Mouse (Mus musculus): ENCODE data around the gene Gm5447. TPM values are rescaled to one million over a fixed set of nuclear protein-coding genes. Genes with fewer than 3 reads are reported as not detected.
A peak's percentile ranks its signal among the peaks of the same experiment; 100 is the strongest.

Gene Gm5447
- total RNA-seq, 2 experiments from 2014 or later = not detected

DNA sequence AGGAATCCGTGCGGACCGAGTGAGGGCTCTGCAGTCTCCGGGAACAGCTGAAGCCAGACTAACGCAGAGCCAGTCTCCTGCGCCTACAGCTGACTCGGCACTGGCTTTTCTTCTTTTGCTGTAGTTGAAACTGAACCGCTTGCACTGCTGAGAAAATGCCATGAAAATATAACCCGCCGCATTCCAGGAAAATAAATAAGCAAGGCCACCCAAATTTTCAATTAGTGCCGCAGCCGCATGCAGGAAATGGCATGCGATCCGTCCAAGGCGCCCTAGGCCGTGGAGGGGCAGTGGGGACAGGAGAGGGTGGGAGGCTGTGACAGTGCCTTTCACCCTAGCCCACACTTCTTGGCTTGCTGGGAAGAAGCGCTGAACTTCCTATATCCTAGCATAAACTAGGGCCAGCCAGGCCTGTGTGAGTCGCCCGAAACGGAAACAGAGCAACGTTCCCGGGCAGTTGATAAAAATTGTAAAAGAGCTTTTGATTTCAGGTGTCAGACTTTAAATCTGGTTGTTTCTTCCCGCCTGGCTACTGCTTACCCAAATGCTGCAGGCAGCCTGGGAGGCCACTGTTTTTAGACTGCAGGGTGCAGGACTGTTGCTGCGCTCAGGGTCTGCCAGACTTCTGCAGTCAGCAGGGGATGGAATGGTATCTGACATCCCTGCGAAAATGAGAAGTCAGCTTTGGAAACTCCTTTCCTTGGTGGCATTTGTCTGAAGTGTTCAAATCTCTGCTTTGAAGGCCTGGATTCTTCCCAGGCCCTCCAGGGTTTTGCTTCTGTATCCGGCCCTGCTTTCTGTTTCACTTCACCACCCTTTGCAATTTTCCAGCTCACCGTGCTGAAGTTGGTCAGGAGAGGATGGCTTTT, 11.8 kb downstream of the Gm5447 start:
- DNase-seq (ENCODE audit: low spot score in 2 of 2) = peak; percentile 41

DNA sequence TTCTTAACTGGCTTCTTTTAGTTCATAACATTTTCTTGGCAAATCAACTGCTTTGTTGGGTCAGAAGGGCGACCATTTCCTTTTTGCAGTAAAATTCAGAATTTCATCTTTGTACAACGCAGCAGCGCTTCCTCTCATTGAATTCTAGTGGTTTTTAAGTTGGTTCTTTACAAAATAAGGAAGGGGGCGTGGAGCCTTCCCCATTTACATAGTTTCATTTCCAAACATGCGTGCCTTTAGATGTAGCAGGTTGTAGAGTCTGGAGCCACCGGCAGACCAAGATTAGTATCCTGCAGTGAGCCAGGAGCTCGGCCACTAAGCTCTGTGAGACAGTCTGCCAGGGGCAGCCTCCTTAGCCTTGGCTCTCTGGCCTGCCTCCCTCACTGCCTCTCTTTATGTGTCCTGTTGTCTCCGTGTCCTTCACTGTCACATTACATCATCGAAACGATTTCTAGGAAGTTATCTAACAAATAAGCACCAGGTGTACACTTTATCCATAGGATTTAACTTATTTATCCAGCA, 13.0 kb downstream of the Gm5447 start:
- no peak for DNase-seq (ENCODE audit: low spot score in 2 of 2)

- DNase-seq (ENCODE audit: low spot score in 2 of 2) = no peak
Measured at GRCm38 (mm10) chr13:30987686-30988085, 13.7 kb downstream of the Gm5447 start.

- DNase-seq (ENCODE audit: low spot score in 2 of 2) = no peak
Measured at GRCm38 (mm10) chr13:30989710-30990109, 15.7 kb downstream of the Gm5447 start.

DNA sequence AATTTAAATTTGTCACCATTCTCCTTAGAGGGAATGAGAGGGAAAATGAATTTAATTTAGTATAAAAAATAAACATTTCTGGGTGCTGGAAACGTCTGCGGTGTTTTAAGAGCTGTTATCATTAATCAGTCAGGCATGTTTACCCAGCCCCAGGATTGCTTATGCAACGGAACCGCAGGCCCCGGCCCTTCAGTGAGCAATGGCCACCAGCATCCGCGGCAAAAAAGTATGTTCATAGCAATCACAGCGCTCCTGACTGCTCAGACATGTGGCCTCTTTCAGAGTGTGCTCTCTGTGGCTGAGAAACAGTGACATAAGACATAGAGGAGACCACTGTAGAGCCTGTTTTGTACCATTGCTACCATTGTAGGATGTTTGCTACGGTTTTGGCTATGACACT, 16.2 kb downstream of the Gm5447 start:
- DNase-seq (ENCODE audit: low spot score in 2 of 2) = no peak

- peak in 1 of 2 experiments; percentile 31 for DNase-seq (ENCODE audit: low spot score in 2 of 2)
Measured at GRCm38 (mm10) chr13:30993819-30994218, 19.8 kb downstream of the Gm5447 start.

- DNase-seq (ENCODE audit: low spot score in 2 of 2) = no peak
Measured at GRCm38 (mm10) chr13:30994249-30994858, 20.4 kb downstream of the Gm5447 start.

DNA sequence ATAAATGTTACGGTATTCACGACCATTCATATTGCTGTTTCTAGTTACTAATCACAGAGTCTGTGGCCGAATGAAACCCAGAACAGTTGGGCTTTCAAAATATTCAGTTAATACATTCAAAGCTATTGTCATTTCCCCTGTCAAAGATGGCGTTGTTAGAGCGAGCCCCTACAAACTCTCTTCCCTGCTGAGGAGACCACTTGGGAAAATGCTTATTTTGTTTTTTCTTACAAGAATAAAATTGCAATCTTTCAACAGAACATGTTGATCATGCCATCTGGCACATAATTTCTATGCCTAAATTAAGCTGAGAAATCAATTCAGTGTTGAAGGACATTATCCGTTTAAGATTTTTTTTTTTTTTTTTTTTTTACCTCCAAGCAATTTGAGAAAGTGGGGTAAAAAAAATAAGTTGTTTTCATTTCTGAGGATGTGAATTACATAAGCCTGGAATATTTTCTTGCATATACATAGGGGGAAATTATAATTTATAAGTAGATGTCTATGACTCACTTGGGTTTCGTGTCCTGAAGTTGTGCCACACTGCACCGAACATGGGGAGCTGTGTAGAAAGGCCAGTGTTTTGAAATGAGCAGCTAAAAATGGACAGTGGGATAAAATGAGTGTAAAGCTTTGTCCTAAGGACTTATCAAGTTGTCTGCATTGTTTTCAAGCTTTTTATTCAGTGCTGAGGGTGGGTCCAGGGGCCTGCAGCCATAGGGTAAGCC, 23.7 kb downstream of the Gm5447 start:
- no peak for DNase-seq (ENCODE audit: low spot score in 2 of 2)

GRCm38 (mm10) chr13:30999799-31000198, 25.8 kb downstream of the Gm5447 start:
- DNase-seq (ENCODE audit: low spot score in 2 of 2) = no peak

DNA sequence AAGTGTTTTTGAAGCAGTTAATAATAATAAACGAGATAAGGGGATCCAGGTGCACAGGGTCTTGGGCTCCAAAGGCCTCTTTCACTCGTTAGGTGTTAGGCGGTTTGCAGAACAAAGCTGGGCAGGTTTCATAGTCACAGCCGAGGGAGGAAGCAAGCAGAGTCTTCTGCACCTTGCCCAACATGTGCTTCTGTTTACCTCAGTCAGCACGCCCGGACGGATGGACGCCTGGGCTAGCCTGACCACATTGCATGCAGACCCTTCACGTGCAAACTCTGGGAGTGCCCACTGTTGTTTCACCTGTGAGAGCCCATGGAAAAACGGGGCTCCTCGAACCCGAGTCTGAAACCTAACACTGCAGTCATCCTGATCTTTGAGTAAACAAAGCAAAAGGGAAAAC, 30.5 kb downstream of the Gm5447 start:
- DNase-seq (ENCODE audit: low spot score in 2 of 2) = no peak

DNA sequence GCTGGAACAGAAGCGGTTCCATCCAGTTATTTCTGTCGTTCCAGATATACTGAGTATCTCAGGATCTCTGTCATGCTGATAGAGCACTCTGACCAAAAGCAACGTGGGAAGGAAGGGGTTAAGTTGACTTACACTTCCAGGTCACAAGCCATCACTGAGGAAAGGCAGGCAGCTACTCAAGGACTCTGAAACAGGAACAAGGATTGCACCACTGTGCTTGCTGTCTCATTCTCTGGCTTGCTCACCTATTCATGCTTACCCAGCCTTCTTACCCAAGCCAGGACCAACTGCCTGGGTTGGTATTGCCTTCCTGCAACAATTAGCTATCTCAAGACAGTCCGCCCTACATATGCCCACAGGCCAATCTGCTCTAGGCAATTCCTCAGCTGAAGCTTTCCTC, 31.0 kb downstream of the Gm5447 start:
- no peak for DNase-seq (ENCODE audit: low spot score in 2 of 2)

DNA sequence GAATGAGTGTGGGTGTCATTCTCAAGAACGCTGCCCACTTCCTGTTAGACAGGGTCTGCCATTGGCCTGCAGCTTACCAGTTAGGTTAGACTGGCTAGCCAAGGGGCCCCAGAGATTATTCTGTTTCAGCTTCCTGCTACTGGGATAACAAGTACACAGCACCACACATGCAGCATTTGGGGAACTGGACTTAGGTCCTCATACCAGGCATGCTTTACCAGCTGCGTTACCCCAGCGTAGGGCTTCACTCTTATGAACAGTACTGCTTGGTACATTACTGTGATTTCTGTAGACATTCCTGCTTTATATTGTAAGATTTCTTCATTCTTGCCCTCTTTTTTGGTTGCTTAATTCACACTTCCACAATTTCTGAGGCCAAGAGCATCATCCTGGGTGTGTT, 43.5 kb downstream of the Gm5447 start:
- DNase-seq (ENCODE audit: low spot score in 2 of 2) = no peak

DNA sequence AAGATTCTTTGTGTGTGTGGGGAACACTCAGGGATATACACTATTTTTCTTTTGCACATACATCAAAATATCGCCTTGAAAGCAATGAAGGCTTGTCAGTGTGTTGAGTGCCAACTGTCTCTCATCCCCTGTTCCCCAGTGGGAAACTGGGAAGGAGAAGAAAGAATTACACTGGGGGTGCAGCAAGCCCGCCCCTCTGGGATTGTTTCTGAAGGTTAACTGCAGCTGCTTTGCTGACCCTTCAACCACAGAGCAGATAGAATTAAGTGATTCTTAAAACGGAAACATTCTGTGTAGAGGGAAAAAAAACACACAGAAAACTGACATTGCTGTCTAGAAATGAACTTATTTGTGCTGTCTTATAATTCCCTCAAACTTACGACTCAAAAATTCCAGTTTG, 47.5 kb downstream of the Gm5447 start:
- no peak for DNase-seq (ENCODE audit: low spot score in 2 of 2)

GRCm38 (mm10) chr13:31021927-31022326, 47.9 kb downstream of the Gm5447 start:
- no peak for DNase-seq (ENCODE audit: low spot score in 2 of 2)

GRCm38 (mm10) chr13:31023664-31024063, 49.7 kb downstream of the Gm5447 start:
- no peak for DNase-seq (ENCODE audit: low spot score in 2 of 2)

Other genes with a start within 250 kb of the Gm5447 start
- 10 to 100 TPM; 15.9 to 29.0 TPM for gene Irf4, start 225.0 kb upstream of the Gm5447 start, total RNA-seq (2021)
- gene Hus1b, start 26.4 kb upstream of the Gm5447 start, total RNA-seq (2021) = under 1 TPM; 0.26 to 0.27 TPM
- 10 to 100 TPM; 24.3 to 29.0 TPM for gene Exoc2, start 111 bp upstream of the Gm5447 start, total RNA-seq (2021)

All from adrenal gland, adult 18-20 months (tissue).